Mouse (Mus musculus): ENCODE data around the gene Agbl1. TPM values are rescaled to one million over a fixed set of nuclear protein-coding genes. Genes with fewer than 3 reads are reported as not detected.

Agbl1 gene
- polyA plus RNA-seq, 1 experiment from 2014 or later: not detected

- Histone ChIP-seq H3K27me3 (ENCODE audit: control insufficient read depth, insufficient read depth, low read length) (no peaks in the 10 kb centered on the region), H3K4me2 (replicated peaks; ENCODE audit: low read depth) (no peak overlapping the region), H3K36me3 (ENCODE audit: control insufficient read depth, insufficient read depth, low read length) (no peaks in the 10 kb centered on the region), H3K9ac (ENCODE audit: low read length) (no peak overlapping the region), H3K4me3 (ENCODE audit: low read depth, low read length) (no peak overlapping the region), H3K27ac (replicated peaks) (no peak overlapping the region), H3K4me1 (replicated peaks; ENCODE audit: control insufficient read depth, insufficient read depth) (no peaks in the 10 kb centered on the region), H3K9me3 (ENCODE audit: control insufficient read depth, low read length) (no peaks in the 10 kb centered on the region)
- peak; percentile 31; the same call in 1 of the 2 replicates for TF ChIP-seq CTCF (IDR thresholded peaks at IDR 0.05; ENCODE audit: low read depth)
- no peak for TF ChIP-seq EP300 (optimal IDR thresholded peaks at IDR 0.05)
- ATAC-seq (ENCODE audit: low FRiP score, low TSS enrichment) (no peak), DNase-seq (ENCODE audit: low spot score) (no peak)
- 51% methylated on average over 10 of the region's 10 CpGs for WGBS
Observed at GRCm38 (mm10) chr7:76353469-76353868, 123.8 kb downstream of the Agbl1 start.

- no peak overlapping the region for H3K27ac ChIP-seq (replicated peaks)
- H3K27me3 ChIP-seq (ENCODE audit: control insufficient read depth, insufficient read depth, low read length): no peaks in the 10 kb centered on the region
- no peak for ATAC-seq (ENCODE audit: low FRiP score, low TSS enrichment)
- no peak overlapping the region for H3K9ac ChIP-seq (ENCODE audit: low read length)
- no peak overlapping the region for H3K4me2 ChIP-seq (replicated peaks; ENCODE audit: low read depth)
- H3K36me3 ChIP-seq (ENCODE audit: control insufficient read depth, insufficient read depth, low read length): no peaks in the 10 kb centered on the region
- H3K4me1 ChIP-seq (replicated peaks; ENCODE audit: control insufficient read depth, insufficient read depth): no peaks in the 10 kb centered on the region
- TF ChIP-seq CTCF (IDR thresholded peaks at IDR 0.05; ENCODE audit: low read depth) (peak; percentile 69), EP300 (optimal IDR thresholded peaks at IDR 0.05) (no peak)
- no peak for DNase-seq (ENCODE audit: low spot score)
- no peak overlapping the region for H3K4me3 ChIP-seq (ENCODE audit: low read depth, low read length)
- H3K9me3 ChIP-seq (ENCODE audit: control insufficient read depth, low read length): no peaks in the 10 kb centered on the region
- WGBS: 25% methylated on average over 3 of the region's 3 CpGs
Observed at GRCm38 (mm10) chr7:76354510-76354909, 124.8 kb downstream of the Agbl1 start.

GRCm38 (mm10) chr7:76371269-76371668, 141.6 kb downstream of the Agbl1 start:
- Histone ChIP-seq H3K36me3 (ENCODE audit: control insufficient read depth, insufficient read depth, low read length) (no peaks in the 10 kb centered on the region), H3K9ac (ENCODE audit: low read length) (no peak overlapping the region), H3K27ac (replicated peaks) (no peak overlapping the region), H3K4me1 (replicated peaks; ENCODE audit: control insufficient read depth, insufficient read depth) (no peaks in the 10 kb centered on the region), H3K27me3 (ENCODE audit: control insufficient read depth, insufficient read depth, low read length) (no peaks in the 10 kb centered on the region), H3K4me3 (ENCODE audit: low read depth, low read length) (no peak overlapping the region), H3K4me2 (replicated peaks; ENCODE audit: low read depth) (no peak overlapping the region), H3K9me3 (ENCODE audit: control insufficient read depth, low read length) (no peaks in the 10 kb centered on the region)
- TF ChIP-seq EP300 (optimal IDR thresholded peaks at IDR 0.05) (no peak), CTCF (IDR thresholded peaks at IDR 0.05; ENCODE audit: low read depth) (no peak)
- no peak for ATAC-seq (ENCODE audit: low FRiP score, low TSS enrichment)
- DNase-seq (ENCODE audit: low spot score): no peak
- WGBS: 64% methylated on average over 4 of the region's 4 CpGs

- Histone ChIP-seq H3K4me1 (replicated peaks; ENCODE audit: control insufficient read depth, insufficient read depth) (no peaks in the 10 kb centered on the region), H3K9ac (ENCODE audit: low read length) (no peak overlapping the region), H3K27me3 (ENCODE audit: control insufficient read depth, insufficient read depth, low read length) (no peaks in the 10 kb centered on the region), H3K4me3 (ENCODE audit: low read depth, low read length) (no peak overlapping the region), H3K36me3 (ENCODE audit: control insufficient read depth, insufficient read depth, low read length) (no peaks in the 10 kb centered on the region), H3K4me2 (replicated peaks; ENCODE audit: low read depth) (no peak overlapping the region), H3K9me3 (ENCODE audit: control insufficient read depth, low read length) (no peaks in the 10 kb centered on the region), H3K27ac (replicated peaks) (no peak overlapping the region)
- no peak for TF ChIP-seq EP300 (optimal IDR thresholded peaks at IDR 0.05)
- DNase-seq (ENCODE audit: low spot score) (no peak), ATAC-seq (ENCODE audit: low FRiP score, low TSS enrichment) (no peak)
- 88% methylated on average over 3 of the region's 3 CpGs for WGBS
Observed at GRCm38 (mm10) chr7:76379493-76379892, 149.8 kb downstream of the Agbl1 start.

GRCm38 (mm10) chr7:76381986-76382385, 152.3 kb downstream of the Agbl1 start:
- no peaks in the 10 kb centered on the region for H3K27me3 ChIP-seq (ENCODE audit: control insufficient read depth, insufficient read depth, low read length)
- H3K27ac ChIP-seq (replicated peaks): no peak overlapping the region
- WGBS: 65% methylated on average over 2 of the region's 2 CpGs
- DNase-seq (ENCODE audit: low spot score) (no peak), ATAC-seq (ENCODE audit: low FRiP score, low TSS enrichment) (no peak)
- H3K4me3 ChIP-seq (ENCODE audit: low read depth, low read length): no peak overlapping the region
- H3K4me1 ChIP-seq (replicated peaks; ENCODE audit: control insufficient read depth, insufficient read depth): no peaks in the 10 kb centered on the region
- H3K9me3 ChIP-seq (ENCODE audit: control insufficient read depth, low read length): no peaks in the 10 kb centered on the region
- H3K4me2 ChIP-seq (replicated peaks; ENCODE audit: low read depth): no peak overlapping the region
- H3K9ac ChIP-seq (ENCODE audit: low read length): no peak overlapping the region
- no peak for TF ChIP-seq EP300 (optimal IDR thresholded peaks at IDR 0.05)
- TF ChIP-seq CTCF (IDR thresholded peaks at IDR 0.05; ENCODE audit: low read depth): no peak
- H3K36me3 ChIP-seq (ENCODE audit: control insufficient read depth, insufficient read depth, low read length): no peaks in the 10 kb centered on the region

GRCm38 (mm10) chr7:76389240-76389639, 159.6 kb downstream of the Agbl1 start:
- Histone ChIP-seq H3K9me3 (ENCODE audit: control insufficient read depth, low read length) (no peaks in the 10 kb centered on the region), H3K4me2 (replicated peaks; ENCODE audit: low read depth) (no peak overlapping the region), H3K4me3 (ENCODE audit: low read depth, low read length) (no peak overlapping the region), H3K9ac (ENCODE audit: low read length) (no peak overlapping the region), H3K27ac (replicated peaks) (no peak overlapping the region), H3K36me3 (ENCODE audit: control insufficient read depth, insufficient read depth, low read length) (no peaks in the 10 kb centered on the region), H3K27me3 (ENCODE audit: control insufficient read depth, insufficient read depth, low read length) (no peaks in the 10 kb centered on the region), H3K4me1 (replicated peaks; ENCODE audit: control insufficient read depth, insufficient read depth) (no peaks in the 10 kb centered on the region)
- no peak for TF ChIP-seq EP300 (optimal IDR thresholded peaks at IDR 0.05)
- TF ChIP-seq CTCF (IDR thresholded peaks at IDR 0.05; ENCODE audit: low read depth): no peak
- 71% methylated on average over 5 of the region's 5 CpGs for WGBS
- DNase-seq (ENCODE audit: low spot score): no peak
- no peak for ATAC-seq (ENCODE audit: low FRiP score, low TSS enrichment)
